In the genomic region with DNA sequence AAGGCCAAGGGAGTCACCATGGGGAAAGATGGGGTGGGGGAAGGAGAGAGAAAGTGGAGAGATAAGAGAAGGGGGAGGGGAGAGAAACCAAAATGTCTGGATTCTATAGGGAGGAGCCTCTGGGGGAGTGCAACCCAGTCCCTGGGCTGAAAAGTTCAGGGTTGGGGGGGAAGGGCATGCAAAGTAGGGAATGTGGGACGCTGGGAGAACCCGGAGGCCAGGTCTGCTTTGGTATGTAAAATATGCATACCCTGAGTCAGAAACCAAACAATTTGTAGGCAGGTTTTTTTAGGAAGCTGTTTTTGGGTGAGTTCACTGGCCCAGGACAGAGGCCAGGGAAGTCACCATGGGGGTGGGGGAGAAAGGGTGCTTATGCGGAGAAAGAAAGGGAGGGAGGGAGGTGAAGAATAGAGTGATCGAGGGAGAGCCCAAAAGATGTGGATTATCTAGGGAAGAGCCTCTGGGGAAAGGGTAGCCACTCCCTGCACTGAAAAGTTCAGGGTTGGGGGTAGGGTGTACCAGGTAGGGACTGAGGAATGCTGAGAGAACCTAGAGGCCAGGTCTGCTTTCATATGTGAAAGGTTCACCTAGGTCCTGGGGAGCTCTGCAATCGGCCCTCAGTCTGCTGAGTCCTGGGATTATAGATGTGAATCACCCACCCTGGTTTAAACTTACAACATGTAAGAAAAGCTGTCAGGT, we compare ENCODE assay signal across 11 mouse cellular contexts. TPM values are rescaled to one million over a fixed set of nuclear protein-coding genes. Genes with fewer than 3 reads are reported as not detected.
DNase-seq lines count a peak whose midpoint lies in the region; ATAC-seq and TF ChIP-seq lines count a peak whose summit lies in the region.
"Had no signal": no experiment of that assay in that cellular context is flagged by ENCODE, and none has a peak within 500 bp of the region (broad histone marks: within the 10 kb centered on the region; RNA-seq: fewer than 3 reads in every experiment).

No protein-coding gene starts in this region.

- H3K4me3 ChIP-seq in heart, embryonic 12.5 days, result no peak overlapping the region
- H3K4me3 ChIP-seq in heart, adult 2 months, result no peak overlapping the region
- H3K4me3 ChIP-seq in kidney, postnatal 0 days (replicated peaks; ENCODE audit: low read depth, low read length), result no peak overlapping the region
- H3K4me3 ChIP-seq: liver, embryonic 15.5 days had no signal

- H3K27me3 ChIP-seq in heart, embryonic 12.5 days (replicated peaks), result no peaks in the 10 kb centered on the region
- no peaks in the 10 kb centered on the region for H3K27me3 ChIP-seq in heart, adult 2 months (ENCODE audit: control insufficient read depth, insufficient read depth, low read length)
- no peaks in the 10 kb centered on the region for H3K27me3 ChIP-seq in kidney, postnatal 0 days (ENCODE audit: insufficient read depth, low read length)
- H3K27me3 ChIP-seq: liver, embryonic 15.5 days had no signal

- H3K79me2 ChIP-seq in heart, adult 2 months (replicated peaks; ENCODE audit: control insufficient read depth, insufficient read depth, low read length), result no peaks in the 10 kb centered on the region

- DNase-seq in heart, adult 2 months, result no peak
- peak; percentile 83 for DNase-seq in 3T3-L1 (ENCODE audit: low read depth, low spot score)
- DNase-seq in embryo, embryonic 10.5 days (ENCODE audit: low spot score), result peak; percentile 33
- DNase-seq in kidney, postnatal 0 days (ENCODE audit: low spot score), result peak; percentile 30
- no peak for DNase-seq in testis, postnatal 10 days (ENCODE audit: low spot score)
- DNase-seq in spleen, postnatal 4 days (ENCODE audit: low spot score in 2 of 2), result no peak
- no peak for DNase-seq in spleen, adult 12 weeks (ENCODE audit: low spot score)
- DNase-seq: heart, postnatal 10 days; layer of hippocampus, adult 9-11 months had no signal

- H3K36me3 ChIP-seq in heart, embryonic 12.5 days, result peaks cover 47% of the 10 kb centered on the region
- peaks cover 4% of the 10 kb centered on the region for H3K36me3 ChIP-seq in heart, adult 2 months (ENCODE audit: control insufficient read depth, insufficient read depth, low read length)
- peaks cover 5% of the 10 kb centered on the region for H3K36me3 ChIP-seq in kidney, postnatal 0 days (ENCODE audit: insufficient read depth, low read length)

- peaks cover 21% of the 10 kb centered on the region for H3K4me1 ChIP-seq in heart, embryonic 12.5 days (replicated peaks)
- H3K4me1 ChIP-seq in heart, adult 2 months (ENCODE audit: control insufficient read depth, insufficient read depth, low read length), result peaks cover 4% of the 10 kb centered on the region
- no peaks in the 10 kb centered on the region for H3K4me1 ChIP-seq in kidney, postnatal 0 days (replicated peaks; ENCODE audit: insufficient read depth, low read length)

- H3K4me2 ChIP-seq in heart, embryonic 12.5 days, result no peak overlapping the region
- no peak overlapping the region for H3K4me2 ChIP-seq in kidney, postnatal 0 days (ENCODE audit: low read length)
- H3K4me2 ChIP-seq: liver, embryonic 15.5 days had no signal

- ATAC-seq in heart, embryonic 12.5 days (ENCODE audit: insufficient number of reproducible peaks, low FRiP score), result peak; percentile 33
- ATAC-seq in kidney, postnatal 0 days (replicated peaks; ENCODE audit: low FRiP score, low read depth), result peak; percentile 75; the same call in 1 of the 2 replicates

- WGBS in heart, embryonic 12.5 days, result 29% methylated on average over 5 of the region's 5 CpGs
- WGBS in heart, adult 2 months, result 52% methylated on average over 5 of the region's 5 CpGs
- 24% methylated on average over 5 of the region's 5 CpGs for WGBS in kidney, postnatal 0 days

- no peak for TF ChIP-seq CTCF in heart, adult 2 months (IDR thresholded peaks at IDR 0.05)
- no peak for TF ChIP-seq CTCF in kidney, postnatal 0 days (IDR thresholded peaks at IDR 0.05; ENCODE audit: low read depth)

- no peak for TF ChIP-seq EP300 in heart, adult 2 months (IDR thresholded peaks at IDR 0.05; ENCODE audit: insufficient read depth, low read depth, low read length)

- no peak overlapping the region for H3K9ac ChIP-seq in heart, embryonic 12.5 days
- H3K9ac ChIP-seq in heart, adult 2 months (ENCODE audit: low read depth, low read length), result no peak overlapping the region
- H3K9ac ChIP-seq in kidney, postnatal 0 days (ENCODE audit: low read depth, low read length), result no peak overlapping the region
- H3K9ac ChIP-seq: liver, embryonic 15.5 days had no signal

- 0 out of 2 replicates have a peak overlapping the region, but pooled peaks have one; percentile 11 for H3K27ac ChIP-seq in heart, embryonic 12.5 days (ENCODE audit: poor library complexity, severe bottlenecking)
- H3K27ac ChIP-seq in heart, adult 2 months, result no peak overlapping the region
- peak overlapping the region; percentile 52; the same call in 1 of the 2 replicates for H3K27ac ChIP-seq in kidney, postnatal 0 days
- H3K27ac ChIP-seq: liver, embryonic 15.5 days had no signal

- intact Hi-C loops in heart, adult 2 months (cut with DNase I), result no loop called here

- no peak for TF ChIP-seq POLR2A in heart, adult 2 months (IDR thresholded peaks at IDR 0.05; ENCODE audit: insufficient read depth, low read depth, low read length)

- H3K9me3 ChIP-seq in heart, embryonic 12.5 days (replicated peaks), result no peaks in the 10 kb centered on the region
- H3K9me3 ChIP-seq in kidney, postnatal 0 days (replicated peaks; ENCODE audit: low read length), result no peaks in the 10 kb centered on the region
- H3K9me3 ChIP-seq: liver, embryonic 15.5 days had no signal

RNA-seq across cellular contexts. Expression of a gene that starts 15.1 kb away (rescaled TPM):
- 39.3 and 39.8 TPM in 2 replicates for polyA plus RNA-seq in heart, embryonic 12.5 days (2016; fragmentation: Nextera tagmentation; extraction: Ambion mirVana)
- total RNA-seq in heart, adult 2 months (2021), result 10 to 100 TPM; 67.6 to 74.3 TPM
- polyA plus RNA-seq in heart, adult 2 months (2012; rRNA removed), result 146 and 164 TPM in 2 replicates
- 38.4 and 43.2 TPM in 2 replicates for polyA plus RNA-seq in kidney, postnatal 0 days (2015; fragmentation: Nextera tagmentation; extraction: Ambion mirVana)

RNA-seq across cellular contexts. Expression of a gene that starts 25.3 kb away (rescaled TPM):
- polyA plus RNA-seq in heart, embryonic 12.5 days (2016; fragmentation: Nextera tagmentation; extraction: Ambion mirVana), result 23.8 and 28.4 TPM in 2 replicates
- total RNA-seq in heart, adult 2 months (2021), result 10 to 100 TPM; 11.1 to 13.3 TPM
- polyA plus RNA-seq in heart, adult 2 months (2012; rRNA removed), result 10.6 and 15.3 TPM in 2 replicates
- 25.0 and 26.5 TPM in 2 replicates for polyA plus RNA-seq in kidney, postnatal 0 days (2015; fragmentation: Nextera tagmentation; extraction: Ambion mirVana)

Comparison
In these comparisons a context has a peak if more than half of its experiments do, and no peak if none do; other contexts are left out.
1. DNase-seq: peak in 3T3-L1 (single experiment), embryo, embryonic 10.5 days (single experiment) and kidney, postnatal 0 days (single experiment); none in heart, adult 2 months (0 of 2), testis, postnatal 10 days (single experiment), spleen, postnatal 4 days (0 of 2) and spleen, adult 12 weeks (single experiment).